Mouse (Mus musculus): ENCODE results near the gene Dgki. TPM values are rescaled to one million over a fixed set of nuclear protein-coding genes. Genes with fewer than 3 reads are reported as not detected.

The Dgki gene
- polyA plus RNA-seq, 1 experiment: 0.20 TPM

- WGBS: 85% methylated on average over 1 of the region's 1 CpGs
- no peaks in the 10 kb centered on the region for H3K36me3 ChIP-seq (ENCODE audit: control insufficient read depth, insufficient read depth, low read length)
- H3K27me3 ChIP-seq (ENCODE audit: control insufficient read depth, insufficient read depth, low read length): no peaks in the 10 kb centered on the region
- TF ChIP-seq CTCF (IDR thresholded peaks at IDR 0.05; ENCODE audit: extremely low read depth, insufficient read length, insufficient replicate concordance, low read depth, low read length) (no peak), POLR2A (IDR thresholded peaks at IDR 0.05; ENCODE audit: low read depth, low read length) (no peak)
- H3K4me1 ChIP-seq (ENCODE audit: control insufficient read depth, insufficient read depth, insufficient read length, low read length): no peaks in the 10 kb centered on the region
- no peak overlapping the region for H3K27ac ChIP-seq (ENCODE audit: insufficient read depth, low read depth, low read length)
- H3K4me3 ChIP-seq (ENCODE audit: low read depth, low read length): no peak overlapping the region
These were observed 321.8 kb downstream of the Dgki start for GRCm38 (mm10) chr6:36978176-36978575.

DNA sequence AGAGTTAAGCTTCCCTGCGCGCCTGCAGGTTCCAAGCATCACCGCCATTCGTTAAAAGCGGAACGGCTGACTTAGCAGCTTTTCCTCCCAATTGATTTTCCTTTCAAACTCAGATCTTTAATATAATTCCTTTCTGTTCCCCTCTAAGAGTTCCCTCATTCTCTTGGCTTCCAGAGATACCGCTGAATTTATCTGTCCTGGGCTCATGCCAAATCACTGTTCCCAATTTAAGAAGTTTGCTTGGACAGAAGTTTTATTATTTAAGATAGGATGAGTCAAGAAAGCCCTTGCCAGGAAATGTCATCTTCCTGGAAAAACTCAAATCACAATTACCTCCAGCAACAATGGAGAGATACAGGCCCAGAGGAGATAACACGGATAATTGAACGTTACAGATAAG, 326.9 kb downstream of the Dgki start:
- H3K36me3 ChIP-seq (ENCODE audit: control insufficient read depth, insufficient read depth, low read length): no peaks in the 10 kb centered on the region
- WGBS: 76% methylated on average over 9 of the region's 9 CpGs
- TF ChIP-seq CTCF (IDR thresholded peaks at IDR 0.05; ENCODE audit: extremely low read depth, insufficient read length, insufficient replicate concordance, low read depth, low read length) (no peak), POLR2A (IDR thresholded peaks at IDR 0.05; ENCODE audit: low read depth, low read length) (no peak)
- H3K27me3 ChIP-seq (ENCODE audit: control insufficient read depth, insufficient read depth, low read length): no peaks in the 10 kb centered on the region
- H3K27ac ChIP-seq (ENCODE audit: insufficient read depth, low read depth, low read length): no peak overlapping the region
- H3K4me1 ChIP-seq (ENCODE audit: control insufficient read depth, insufficient read depth, insufficient read length, low read length): no peaks in the 10 kb centered on the region
- no peak overlapping the region for H3K4me3 ChIP-seq (ENCODE audit: low read depth, low read length)

- H3K4me1 ChIP-seq (ENCODE audit: control insufficient read depth, insufficient read depth, insufficient read length, low read length): no peaks in the 10 kb centered on the region
- H3K4me3 ChIP-seq (ENCODE audit: low read depth, low read length): no peak overlapping the region
- WGBS: 47% methylated on average over 1 of the region's 1 CpGs
- H3K36me3 ChIP-seq (ENCODE audit: control insufficient read depth, insufficient read depth, low read length): no peaks in the 10 kb centered on the region
- H3K27ac ChIP-seq (ENCODE audit: insufficient read depth, low read depth, low read length): no peak overlapping the region
- H3K27me3 ChIP-seq (ENCODE audit: control insufficient read depth, insufficient read depth, low read length): no peaks in the 10 kb centered on the region
- TF ChIP-seq POLR2A (IDR thresholded peaks at IDR 0.05; ENCODE audit: low read depth, low read length): no peak
- TF ChIP-seq CTCF (IDR thresholded peaks at IDR 0.05; ENCODE audit: extremely low read depth, insufficient read length, insufficient replicate concordance, low read depth, low read length): no peak
These were observed 327.5 kb downstream of the Dgki start for GRCm38 (mm10) chr6:36972494-36972893.

GRCm38 (mm10) chr6:36969249-36969885, 330.6 kb downstream of the Dgki start:
- H3K27ac ChIP-seq (ENCODE audit: insufficient read depth, low read depth, low read length): no peak overlapping the region
- WGBS: 84% methylated on average over 5 of the region's 5 CpGs
- no peaks in the 10 kb centered on the region for H3K4me1 ChIP-seq (ENCODE audit: control insufficient read depth, insufficient read depth, insufficient read length, low read length)
- no peaks in the 10 kb centered on the region for H3K36me3 ChIP-seq (ENCODE audit: control insufficient read depth, insufficient read depth, low read length)
- no peak overlapping the region for H3K4me3 ChIP-seq (ENCODE audit: low read depth, low read length)
- H3K27me3 ChIP-seq (ENCODE audit: control insufficient read depth, insufficient read depth, low read length): no peaks in the 10 kb centered on the region
- TF ChIP-seq POLR2A (IDR thresholded peaks at IDR 0.05; ENCODE audit: low read depth, low read length): no peak
- TF ChIP-seq CTCF (IDR thresholded peaks at IDR 0.05; ENCODE audit: extremely low read depth, insufficient read length, insufficient replicate concordance, low read depth, low read length): no peak

GRCm38 (mm10) chr6:36960658-36961057, 339.3 kb downstream of the Dgki start:
- 86% methylated on average over 4 of the region's 4 CpGs for WGBS
- H3K4me3 ChIP-seq (ENCODE audit: low read depth, low read length): no peak overlapping the region
- H3K27ac ChIP-seq (ENCODE audit: insufficient read depth, low read depth, low read length): no peak overlapping the region

DNA sequence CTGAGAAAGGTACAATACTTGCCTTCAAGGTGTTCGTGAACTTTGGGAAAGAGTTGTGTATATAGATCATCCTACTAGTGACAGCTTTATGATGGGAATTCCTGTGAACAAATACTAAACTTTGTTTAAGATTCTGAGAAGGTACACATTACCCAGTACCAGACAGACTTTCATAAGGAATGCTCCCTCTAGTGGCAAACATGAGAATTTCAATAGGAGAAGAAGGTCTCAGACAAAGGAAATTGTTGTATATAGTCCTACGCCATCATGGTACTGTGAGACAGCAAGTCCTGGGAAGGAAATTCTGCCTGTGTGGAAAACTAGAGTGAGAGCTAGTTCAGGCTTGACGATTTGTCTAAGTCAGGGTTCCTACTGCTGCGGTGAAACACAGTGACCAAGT, 344.7 kb downstream of the Dgki start:
- 75% methylated on average over 4 of the region's 4 CpGs for WGBS
- H3K36me3 ChIP-seq (ENCODE audit: control insufficient read depth, insufficient read depth, low read length): no peaks in the 10 kb centered on the region
- no peak overlapping the region for H3K27ac ChIP-seq (ENCODE audit: insufficient read depth, low read depth, low read length)
- TF ChIP-seq POLR2A (IDR thresholded peaks at IDR 0.05; ENCODE audit: low read depth, low read length): no peak
- TF ChIP-seq CTCF (IDR thresholded peaks at IDR 0.05; ENCODE audit: extremely low read depth, insufficient read length, insufficient replicate concordance, low read depth, low read length): no peak
- no peaks in the 10 kb centered on the region for H3K4me1 ChIP-seq (ENCODE audit: control insufficient read depth, insufficient read depth, insufficient read length, low read length)
- no peaks in the 10 kb centered on the region for H3K27me3 ChIP-seq (ENCODE audit: control insufficient read depth, insufficient read depth, low read length)
- no peak overlapping the region for H3K4me3 ChIP-seq (ENCODE audit: low read depth, low read length)

More at GRCm38 (mm10) chr6:36960658-36961057, 339.3 kb downstream of the Dgki start:
- Histone ChIP-seq H3K36me3 (ENCODE audit: control insufficient read depth, insufficient read depth, low read length) (no peaks in the 10 kb centered on the region), H3K4me1 (ENCODE audit: control insufficient read depth, insufficient read depth, insufficient read length, low read length) (no peaks in the 10 kb centered on the region), H3K27me3 (ENCODE audit: control insufficient read depth, insufficient read depth, low read length) (no peaks in the 10 kb centered on the region)
- no peak for TF ChIP-seq CTCF (IDR thresholded peaks at IDR 0.05; ENCODE audit: extremely low read depth, insufficient read length, insufficient replicate concordance, low read depth, low read length)
- no peak for TF ChIP-seq POLR2A (IDR thresholded peaks at IDR 0.05; ENCODE audit: low read depth, low read length)

GRCm38 (mm10) chr6:36950648-36951047, 349.3 kb downstream of the Dgki start:
- H3K27ac ChIP-seq (ENCODE audit: insufficient read depth, low read depth, low read length): no peak overlapping the region
- H3K27me3 ChIP-seq (ENCODE audit: control insufficient read depth, insufficient read depth, low read length): no peaks in the 10 kb centered on the region
- WGBS: 49% methylated on average over 3 of the region's 3 CpGs
- no peaks in the 10 kb centered on the region for H3K36me3 ChIP-seq (ENCODE audit: control insufficient read depth, insufficient read depth, low read length)
- no peaks in the 10 kb centered on the region for H3K4me1 ChIP-seq (ENCODE audit: control insufficient read depth, insufficient read depth, insufficient read length, low read length)
- no peak for TF ChIP-seq POLR2A (IDR thresholded peaks at IDR 0.05; ENCODE audit: low read depth, low read length)
- no peak for TF ChIP-seq CTCF (IDR thresholded peaks at IDR 0.05; ENCODE audit: extremely low read depth, insufficient read length, insufficient replicate concordance, low read depth, low read length)
- no peak overlapping the region for H3K4me3 ChIP-seq (ENCODE audit: low read depth, low read length)
